Mouse (Mus musculus): ENCODE results near the gene Gm38393. TPM values are rescaled to one million over a fixed set of nuclear protein-coding genes. Genes with fewer than 3 reads are reported as not detected.

Gene Gm38393
- polyA plus RNA-seq, 1 experiment from 2014 or later = not detected

- 50% methylated on average over 22 of the region's 22 CpGs for WGBS
- TF ChIP-seq CTCF (IDR thresholded peaks at IDR 0.05) = no peak
- TF ChIP-seq EP300 (IDR thresholded peaks at IDR 0.05) = no peak
- Histone ChIP-seq H3K27me3 (replicated peaks; ENCODE audit: insufficient read depth, low read length) (no peaks in the 10 kb centered on the region), H3K4me1 (ENCODE audit: insufficient read depth, low read depth, low read length) (no peaks in the 10 kb centered on the region), H3K27ac (ENCODE audit: low read length) (no peak overlapping the region), H3K36me3 (ENCODE audit: insufficient read depth, low read length) (no peaks in the 10 kb centered on the region), H3K9ac (replicated peaks; ENCODE audit: low read depth) (no peak overlapping the region), H3K4me2 (replicated peaks; ENCODE audit: low read depth, low read length) (peak overlapping the region; percentile 64), H3K9me3 (ENCODE audit: low read length) (no peaks in the 10 kb centered on the region), H3K4me3 (ENCODE audit: low read depth, low read length) (peak overlapping the region; percentile 44)
- DNase-seq (ENCODE audit: low spot score) = no peak
- peak; percentile 67 for ATAC-seq
Measured at GRCm38 (mm10) chr7:60003921-60004605, 801 bp downstream of the Gm38393 start.

GRCm38 (mm10) chr7:60003006-60003865 is 1.6 kb downstream of the Gm38393 start:
- no peak overlapping the region for H3K9ac ChIP-seq (replicated peaks; ENCODE audit: low read depth)
- H3K9me3 ChIP-seq (ENCODE audit: low read length) = no peaks in the 10 kb centered on the region
- no peak overlapping the region for H3K27ac ChIP-seq (ENCODE audit: low read length)
- no peaks in the 10 kb centered on the region for H3K4me1 ChIP-seq (ENCODE audit: insufficient read depth, low read depth, low read length)
- DNase-seq (ENCODE audit: low spot score) (no peak), ATAC-seq (no peak)
- H3K4me2 ChIP-seq (replicated peaks; ENCODE audit: low read depth, low read length) = peak overlapping the region; percentile 64
- no peaks in the 10 kb centered on the region for H3K27me3 ChIP-seq (replicated peaks; ENCODE audit: insufficient read depth, low read length)
- TF ChIP-seq CTCF (IDR thresholded peaks at IDR 0.05) = no peak
- no peak for TF ChIP-seq EP300 (IDR thresholded peaks at IDR 0.05)
- WGBS = 54% methylated on average over 12 of the region's 12 CpGs
- no peaks in the 10 kb centered on the region for H3K36me3 ChIP-seq (ENCODE audit: insufficient read depth, low read length)
- H3K4me3 ChIP-seq (ENCODE audit: low read depth, low read length) = peak overlapping the region; percentile 44

GRCm38 (mm10) chr7:59978646-59979045 is 26.2 kb downstream of the Gm38393 start:
- Histone ChIP-seq H3K4me1 (ENCODE audit: insufficient read depth, low read depth, low read length) (no peaks in the 10 kb centered on the region), H3K4me3 (ENCODE audit: low read depth, low read length) (no peak overlapping the region), H3K4me2 (replicated peaks; ENCODE audit: low read depth, low read length) (no peak overlapping the region), H3K27ac (ENCODE audit: low read length) (no peak overlapping the region), H3K9me3 (ENCODE audit: low read length) (no peaks in the 10 kb centered on the region), H3K36me3 (ENCODE audit: insufficient read depth, low read length) (no peaks in the 10 kb centered on the region), H3K9ac (replicated peaks; ENCODE audit: low read depth) (no peak overlapping the region), H3K27me3 (replicated peaks; ENCODE audit: insufficient read depth, low read length) (no peaks in the 10 kb centered on the region)
- DNase-seq (ENCODE audit: low spot score) (no peak), ATAC-seq (no peak)
- WGBS = 53% methylated on average over 1 of the region's 1 CpGs
- TF ChIP-seq CTCF (IDR thresholded peaks at IDR 0.05) (no peak), EP300 (IDR thresholded peaks at IDR 0.05) (no peak)

Other genes with a start within 250 kb of the Gm38393 start
- 8.8 and 11.9 TPM in 2 replicates for gene Snurf, start within 50 bp of the Gm38393 start, polyA plus RNA-seq (2015; fragmentation: Nextera tagmentation; extraction: Ambion mirVana)
- 15.6 and 16.1 TPM in 2 replicates for gene Snrpn, start 135.2 kb upstream of the Gm38393 start, polyA plus RNA-seq (2015; fragmentation: Nextera tagmentation; extraction: Ambion mirVana)

Data from lung, postnatal 0 days (tissue).